Mouse (Mus musculus) megakaryocyte, adult 5-6 weeks (primary cell): ENCODE measurements around the gene Ddr2. TPM values are rescaled to one million over a fixed set of nuclear protein-coding genes. Genes with fewer than 3 reads are reported as not detected.
"Not testable (repeated sequence)": the region's sequence is repeated elsewhere in the genome, so short reads cannot be mapped to it uniquely, and the experiment has no call there.

Source experiments
- ATAC-seq: 2 replicates; pipeline ENCODE4 v1.8.0; 2016; ENCODE audit warnings: mild to moderate bottlenecking, inconsistent platforms; ENCODE audit not compliant: poor library complexity, severe bottlenecking
- total RNA-seq, 2 experiments: library from RNA; stranded (forward) in 1 of 2; stranded (reverse) in 1 of 2; fragments of 153-499, 151-499 nt in 1 of 2; fragments of 221-1000, 200-1000 nt in 1 of 2; gene quantifications; 2 replicates each; pipeline versions ENCODE4 v1.2.3 to v1.2.4; 2015 to 2017

Ddr2 gene
- total RNA-seq, 2 experiments from 2014 or later, result 0.15 TPM; not detected in 1

DNA sequence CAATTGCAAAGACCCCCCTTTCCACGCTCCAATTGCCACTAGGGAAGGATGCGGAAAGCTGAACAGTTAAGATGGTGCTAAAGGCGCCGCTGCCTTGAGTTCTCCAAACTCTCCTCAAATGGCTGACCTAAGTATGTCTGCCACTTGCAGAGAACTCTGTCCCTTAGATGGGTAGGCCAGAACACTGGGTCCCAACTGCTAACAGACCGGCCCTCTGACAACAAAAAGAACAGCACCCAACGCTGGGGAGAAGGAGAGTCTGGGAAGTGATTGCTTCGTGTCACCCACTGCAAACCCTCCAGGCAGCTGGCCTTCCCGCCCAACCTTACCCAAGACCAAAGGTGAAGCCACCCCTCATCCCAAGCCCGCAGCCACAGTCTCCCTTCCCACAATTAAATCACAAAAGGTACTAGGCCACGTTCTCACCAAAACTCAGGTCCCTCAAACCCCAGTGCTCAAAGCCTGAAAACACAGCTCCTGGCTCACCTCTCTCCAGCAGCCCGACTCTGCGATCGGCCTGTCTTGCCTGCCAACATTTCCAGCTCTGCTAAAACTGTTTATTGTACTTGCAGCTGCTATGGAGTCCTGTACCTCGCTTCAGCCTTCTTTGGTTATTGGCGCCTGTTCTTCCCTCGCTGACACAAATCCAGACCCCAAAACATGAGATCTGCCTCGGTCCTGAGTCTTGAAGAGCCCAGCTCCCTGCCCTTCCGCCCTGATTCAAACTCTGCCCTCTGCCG is 616 bp downstream of the Ddr2 start:
- no peak for ATAC-seq

GRCm38 (mm10) chr1:170102814-170103213 is 7.7 kb downstream of the Ddr2 start:
- ATAC-seq, result not testable (repeated sequence)

DNA sequence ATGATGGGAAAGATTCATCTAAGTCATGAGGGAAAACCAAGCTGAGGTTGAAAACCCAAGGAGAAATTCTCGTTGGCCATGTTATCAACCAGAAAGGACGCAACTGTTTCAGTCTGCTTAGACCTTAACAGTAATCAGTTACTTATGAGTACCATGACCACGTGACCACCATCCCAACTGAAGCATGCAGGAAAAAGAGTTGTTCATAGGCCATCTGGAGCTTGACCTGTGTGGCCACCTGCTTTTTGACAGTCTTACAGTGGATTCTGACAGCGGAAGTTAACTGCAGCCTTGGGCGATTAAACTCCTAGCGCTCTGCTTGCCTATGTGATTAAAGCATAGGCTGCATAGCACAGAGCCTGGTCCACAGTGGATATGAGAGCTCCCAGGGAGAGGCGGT is 23.9 kb downstream of the Ddr2 start:
- ATAC-seq, result no peak

DNA sequence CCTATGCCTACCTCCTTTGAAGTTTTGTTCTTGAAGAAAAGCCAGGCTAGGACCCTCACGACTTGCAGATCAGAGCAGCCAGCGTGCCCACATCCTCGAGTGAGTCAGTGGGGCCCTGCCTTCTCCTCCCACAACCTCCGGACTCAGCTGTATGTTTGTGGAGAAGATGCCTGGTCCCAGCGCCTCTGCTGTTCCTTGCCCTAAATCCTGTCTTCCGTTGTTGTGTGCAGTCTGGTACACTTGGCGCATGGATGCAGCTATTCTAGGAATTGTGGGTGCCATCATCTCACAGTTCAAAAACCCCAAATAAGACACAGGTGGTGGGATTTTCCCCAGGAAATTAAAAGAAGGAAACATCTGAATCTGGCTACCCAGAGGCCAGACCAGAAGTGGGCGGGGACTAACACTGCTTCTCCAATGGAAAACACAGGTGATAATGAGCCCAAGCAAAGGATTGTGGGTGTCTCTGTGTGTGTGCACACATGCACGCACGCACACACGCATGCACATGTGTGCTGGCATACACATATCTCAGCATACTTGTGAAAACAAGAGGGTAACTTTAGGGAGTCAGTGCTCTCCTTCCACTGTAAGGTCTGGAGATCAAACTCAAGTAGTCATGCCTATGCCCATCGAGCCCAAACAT is 26.3 kb downstream of the Ddr2 start:
- no peak for ATAC-seq

DNA sequence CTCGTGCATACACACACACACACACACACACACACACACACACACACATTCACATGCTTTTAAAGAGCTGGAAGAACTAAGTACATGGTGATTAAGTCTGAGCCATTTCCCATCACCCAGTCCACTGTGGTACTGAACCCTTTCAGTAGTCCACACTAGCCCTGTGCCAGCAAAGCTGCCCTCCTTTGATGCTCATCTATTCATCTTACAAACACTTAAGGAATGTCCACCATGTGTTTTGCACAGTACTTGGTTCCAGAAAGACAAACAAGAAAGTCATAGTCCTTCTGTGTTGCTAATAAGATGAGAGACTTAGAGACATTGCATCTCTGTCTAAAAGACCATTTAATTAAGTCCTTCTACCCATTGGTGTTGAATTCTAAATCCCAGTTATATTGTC is 29.7 kb downstream of the Ddr2 start:
- no peak for ATAC-seq

- ATAC-seq, result no peak
Measured at GRCm38 (mm10) chr1:170079465-170079864, 31.1 kb downstream of the Ddr2 start.

GRCm38 (mm10) chr1:170076339-170076738 is 34.2 kb downstream of the Ddr2 start:
- no peak for ATAC-seq

DNA sequence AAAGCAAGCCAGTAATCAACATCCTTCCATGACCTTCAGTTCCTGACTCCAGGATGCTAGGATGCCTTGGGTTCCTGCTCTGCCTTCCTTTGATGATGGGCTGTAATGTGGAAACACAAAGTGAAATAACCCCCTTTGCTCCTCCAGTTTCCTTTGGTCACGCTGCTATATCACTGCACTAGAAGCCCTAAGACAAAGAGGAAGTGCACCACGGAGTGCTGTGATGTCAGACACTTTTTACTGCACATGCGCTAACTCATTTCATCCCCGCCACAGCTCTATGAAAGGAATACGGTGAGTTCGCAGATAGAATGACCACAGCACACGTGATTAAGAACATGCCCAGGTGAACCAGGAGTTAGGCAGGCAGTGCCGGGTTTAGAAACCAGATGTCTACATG is 36.8 kb downstream of the Ddr2 start:
- ATAC-seq, result peak; percentile 45; the same call in 1 of the 2 replicates

DNA sequence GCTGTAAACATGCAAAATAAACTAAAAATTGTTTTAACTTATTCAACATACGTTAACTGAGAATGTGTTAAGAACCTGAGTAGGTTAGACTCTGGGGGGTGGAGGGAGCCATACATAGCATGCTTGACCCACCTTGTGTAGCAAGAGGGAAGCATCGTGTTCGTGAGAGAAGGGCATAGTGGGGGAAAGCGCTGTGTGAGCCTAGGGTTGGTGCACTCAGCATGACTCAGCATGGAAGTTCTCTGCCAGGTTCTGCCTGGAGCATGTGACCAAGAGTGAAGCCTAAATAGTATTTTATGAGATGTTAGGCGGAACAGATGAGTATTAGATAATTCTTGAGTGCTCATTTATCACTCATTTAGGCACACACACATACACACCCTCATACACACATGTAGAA is 41.4 kb downstream of the Ddr2 start:
- no peak for ATAC-seq

GRCm38 (mm10) chr1:170065931-170066330 is 44.6 kb downstream of the Ddr2 start:
- ATAC-seq, result no peak

GRCm38 (mm10) chr1:170065009-170065408 is 45.6 kb downstream of the Ddr2 start:
- ATAC-seq, result no peak

DNA sequence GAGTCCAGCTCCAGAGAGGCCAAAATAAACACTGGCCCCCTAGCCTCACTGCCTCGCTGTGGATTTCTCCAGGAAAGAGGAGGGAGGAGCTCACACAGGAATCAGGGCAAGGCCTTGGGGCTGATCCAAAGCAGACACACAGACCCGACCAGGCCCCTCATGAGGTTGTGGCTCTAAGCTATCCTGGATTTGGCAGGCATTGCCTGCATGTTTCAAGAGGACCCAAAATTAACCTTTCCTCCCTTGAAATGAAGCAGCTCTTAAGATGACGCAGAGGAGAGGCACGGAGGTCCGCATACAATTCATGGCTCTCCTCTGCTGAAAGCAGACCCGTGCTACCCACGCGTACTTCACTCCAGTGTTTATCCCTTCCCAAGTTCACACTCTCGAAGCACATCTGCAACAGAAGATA is 46.5 kb downstream of the Ddr2 start:
- ATAC-seq, result no peak

DNA sequence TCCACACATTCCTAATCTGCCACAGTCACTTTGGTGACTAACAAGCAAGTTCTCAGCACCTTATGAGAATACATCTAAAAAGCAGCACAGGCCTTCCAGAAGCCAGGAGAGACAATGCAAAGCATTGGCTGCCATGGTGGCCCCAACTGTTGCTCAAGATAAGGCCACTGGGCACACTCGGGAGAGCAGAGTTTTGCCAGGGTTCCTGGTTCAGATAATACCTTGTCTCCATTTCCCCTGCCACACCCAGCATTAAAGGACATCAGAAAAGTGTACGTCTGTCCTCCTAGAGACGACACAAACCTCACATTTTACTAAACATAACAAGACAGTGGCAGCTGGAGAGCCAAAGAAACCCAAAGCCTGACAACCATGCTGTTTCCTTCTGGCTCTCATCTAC is 50.3 kb downstream of the Ddr2 start:
- peak; percentile 30; the same call in 1 of the 2 replicates for ATAC-seq

GRCm38 (mm10) chr1:170059347-170059746 is 51.2 kb downstream of the Ddr2 start:
- ATAC-seq, result no peak

DNA sequence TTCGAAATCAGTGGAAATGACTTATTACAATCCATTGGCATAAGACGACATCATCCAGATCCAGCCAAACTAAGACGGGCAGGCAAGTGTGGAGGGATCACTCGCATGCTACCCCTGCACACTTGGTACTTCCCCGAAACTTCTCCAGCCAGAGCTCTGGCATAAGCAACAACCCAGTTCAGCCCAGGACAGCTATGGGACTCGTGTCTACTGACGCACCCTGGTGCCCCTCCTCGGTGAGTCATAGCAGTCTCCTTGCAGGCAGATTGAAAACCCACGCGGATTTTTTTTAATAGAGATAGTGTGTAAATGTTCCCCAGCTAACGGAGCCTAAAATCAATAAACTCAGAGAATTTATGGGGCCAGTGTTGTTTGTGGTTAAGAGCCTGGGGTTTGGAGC is 52.5 kb downstream of the Ddr2 start:
- ATAC-seq, result no peak

DNA sequence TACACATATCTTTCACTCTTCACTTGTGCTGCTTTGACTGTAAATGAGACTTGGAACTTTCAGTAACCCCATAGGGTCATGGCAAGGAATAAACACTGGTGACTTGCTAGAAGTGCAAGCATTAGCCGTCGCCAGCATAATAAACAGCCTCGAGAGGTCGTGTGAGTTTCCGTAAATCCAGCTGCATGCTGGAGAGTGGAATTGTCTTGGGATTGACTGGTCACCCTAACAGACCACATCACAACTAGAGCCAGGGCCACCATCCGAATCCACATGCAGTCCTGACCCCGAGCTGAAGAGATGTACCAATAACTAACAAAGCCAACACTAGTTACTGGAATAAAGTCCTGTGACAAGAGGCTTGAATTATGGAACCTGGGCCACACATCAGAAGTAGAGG is 53.0 kb downstream of the Ddr2 start:
- ATAC-seq, result no peak

DNA sequence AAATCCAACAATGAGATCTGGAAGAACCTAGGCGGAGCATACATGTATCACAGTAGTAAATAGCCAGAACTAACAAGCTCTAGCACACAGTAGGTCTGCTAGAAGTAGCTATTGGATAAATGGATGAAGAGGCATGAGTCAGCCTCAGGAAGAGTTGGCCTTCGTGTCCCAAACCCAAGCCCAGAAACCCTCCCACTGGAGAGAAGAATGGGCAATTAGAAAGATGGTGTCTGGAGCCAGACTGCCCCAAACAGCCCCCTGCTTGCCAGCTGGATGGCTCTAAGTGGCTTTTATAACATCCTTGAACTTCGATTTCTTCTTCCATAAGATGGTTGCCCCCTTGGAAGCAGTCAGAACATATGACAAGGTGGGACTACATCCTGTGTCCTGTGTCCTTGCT is 53.6 kb downstream of the Ddr2 start:
- no peak for ATAC-seq

- ATAC-seq, result no peak
Measured at GRCm38 (mm10) chr1:170056214-170056613, 54.3 kb downstream of the Ddr2 start.

DNA sequence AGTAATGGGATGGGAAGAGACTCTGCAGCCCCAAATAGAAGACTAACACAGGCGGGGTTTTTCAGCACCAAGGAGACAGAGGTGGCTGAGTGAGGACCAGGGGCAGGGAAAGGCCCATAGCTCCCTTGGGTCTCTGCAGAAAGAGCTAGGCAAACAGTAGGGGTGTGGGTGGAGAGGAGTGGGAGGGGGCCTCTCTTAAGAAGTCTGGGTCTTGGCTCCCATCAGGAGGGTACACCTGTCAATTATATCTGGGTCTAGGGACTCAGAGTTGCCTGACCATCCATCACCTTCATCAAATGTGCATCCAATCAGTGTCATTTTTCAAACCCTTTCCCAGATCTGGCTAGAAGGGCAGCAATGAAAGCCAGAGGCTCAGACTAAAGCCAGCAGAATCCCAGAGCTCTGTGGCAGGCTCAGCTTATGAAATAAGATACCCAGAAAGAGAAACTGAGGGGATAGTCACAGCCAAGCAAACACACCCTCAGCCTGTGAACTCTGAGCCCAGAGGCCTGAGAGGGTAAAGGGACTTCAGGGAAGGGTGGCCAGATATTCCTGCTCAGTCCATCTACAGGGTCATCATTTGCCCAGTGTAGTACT is 58.0 kb downstream of the Ddr2 start:
- ATAC-seq, result no peak

DNA sequence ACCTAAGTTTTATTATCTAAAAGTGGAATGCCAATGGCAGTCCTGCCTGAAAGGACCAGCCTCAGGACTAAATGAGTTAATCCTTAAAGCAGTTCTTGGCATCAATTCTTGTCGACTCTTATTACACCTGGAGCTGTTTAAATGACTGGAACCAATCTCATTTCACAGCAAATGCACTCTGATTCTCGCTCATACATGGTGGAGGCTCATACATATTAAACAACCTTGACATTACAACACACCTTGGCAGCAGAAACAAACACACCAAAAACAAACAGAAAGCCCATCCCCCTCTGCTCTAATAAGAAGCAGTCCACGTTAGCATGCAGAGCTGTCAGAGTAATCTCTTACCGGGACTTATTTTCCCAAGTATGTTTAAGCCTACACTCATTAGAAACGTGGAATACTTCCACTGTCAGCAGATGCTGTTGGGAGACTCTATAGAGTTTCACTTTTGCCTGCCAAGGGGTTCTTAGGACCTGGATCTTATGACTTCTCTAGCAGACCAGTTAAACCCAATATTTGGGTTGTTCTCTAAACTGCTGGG is 58.9 kb downstream of the Ddr2 start:
- ATAC-seq, result no peak

DNA sequence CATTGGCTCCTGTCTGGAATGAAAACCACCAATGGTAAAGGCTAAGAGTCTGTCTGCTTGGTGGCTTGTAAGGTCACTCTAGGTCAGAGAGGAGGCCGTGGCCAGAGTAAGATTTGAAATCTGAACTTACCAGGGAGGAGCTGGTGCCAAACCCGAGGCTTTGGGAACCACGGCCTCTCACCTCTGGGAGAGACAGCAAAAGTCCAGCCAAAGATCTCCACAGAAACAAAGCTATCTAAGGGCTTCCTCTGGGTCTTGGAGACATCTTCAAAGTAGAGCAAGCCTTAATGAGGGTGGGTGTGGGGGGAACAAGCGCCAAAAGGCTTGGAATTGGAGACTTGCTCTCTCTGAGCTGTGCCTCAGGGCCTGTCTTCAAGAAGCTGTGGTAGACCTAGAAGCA is 62.1 kb downstream of the Ddr2 start:
- ATAC-seq, result no peak
